Mouse (Mus musculus): Measurements from ENCODE around the gene Izumo2. TPM values are rescaled to one million over a fixed set of nuclear protein-coding genes. Genes with fewer than 3 reads are reported as not detected.
"Not testable (repeated sequence)": the region's sequence is repeated elsewhere in the genome, so short reads cannot be mapped to it uniquely, and the experiment has no call there.

The Izumo2 gene
- polyA plus RNA-seq, 1 experiment from 2014 or later: not detected

DNA sequence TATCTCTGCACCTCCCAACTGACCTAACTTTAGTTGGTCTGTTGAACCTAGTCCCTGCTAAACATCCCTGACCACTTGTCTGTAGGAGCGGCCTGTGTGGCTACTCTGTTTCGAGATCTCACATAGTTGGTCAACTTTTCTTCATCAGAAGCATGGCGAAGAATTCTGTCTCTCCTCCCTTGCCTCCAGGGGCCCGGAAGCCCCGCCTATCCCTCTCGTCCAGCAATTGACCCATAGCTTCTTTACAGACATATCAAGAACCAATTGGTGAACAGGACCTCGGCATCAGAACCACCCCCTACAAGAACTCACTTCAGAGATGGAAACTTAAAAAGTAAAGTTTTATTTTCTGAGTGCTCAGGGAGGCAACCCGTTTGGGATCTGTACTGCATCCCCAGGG lies 5.6 kb upstream of the Izumo2 start:
- ATAC-seq: no peak
- Histone ChIP-seq H3K9ac (replicated peaks) (no peak overlapping the region), H3K4me2 (replicated peaks) (no peak overlapping the region), H3K27ac (no peak overlapping the region), H3K4me3 (replicated peaks) (no peak overlapping the region), H3K4me1 (replicated peaks) (no peaks in the 10 kb centered on the region), H3K36me3 (no peaks in the 10 kb centered on the region), H3K9me3 (peaks cover 5% of the 10 kb centered on the region; the same call in 1 of the 2 replicates), H3K27me3 (no peaks in the 10 kb centered on the region)
- 81% methylated on average over 8 of the region's 8 CpGs for WGBS

- 58% methylated on average over 3 of the region's 3 CpGs for WGBS
- H3K4me1 ChIP-seq (replicated peaks): no peaks in the 10 kb centered on the region
Observed at GRCm38 (mm10) chr7:44704363-44704762, 4.2 kb upstream of the Izumo2 start.

DNA sequence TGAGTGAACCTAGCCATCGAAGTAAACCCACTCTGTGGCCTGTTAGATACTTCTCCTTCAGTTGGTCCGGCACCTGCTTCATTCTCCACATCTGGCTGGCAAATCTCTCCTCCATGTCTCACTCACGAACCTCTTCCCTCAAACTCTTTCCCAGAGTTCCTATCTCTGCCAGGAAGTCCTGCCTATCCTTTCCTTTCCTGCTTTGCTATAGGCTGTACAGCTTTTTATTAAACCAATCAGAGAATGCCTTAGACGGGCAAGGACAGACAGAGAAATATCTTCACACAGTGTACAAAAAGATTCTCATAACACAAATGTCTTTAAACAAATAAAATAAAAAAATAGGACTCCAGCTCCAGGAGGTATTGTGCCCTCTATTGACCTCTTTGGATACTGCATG lies 3.5 kb upstream of the Izumo2 start:
- Histone ChIP-seq H3K9ac (replicated peaks) (no peak overlapping the region), H3K9me3 (peaks cover 8% of the 10 kb centered on the region; the same call in 1 of the 2 replicates), H3K4me3 (replicated peaks) (no peak overlapping the region), H3K27me3 (no peaks in the 10 kb centered on the region), H3K4me2 (replicated peaks) (no peak overlapping the region), H3K36me3 (no peaks in the 10 kb centered on the region), H3K27ac (no peak overlapping the region), H3K4me1 (replicated peaks) (no peaks in the 10 kb centered on the region)
- 96% methylated on average over 4 of the region's 4 CpGs for WGBS
- no peak for ATAC-seq

More at GRCm38 (mm10) chr7:44704363-44704762, 4.2 kb upstream of the Izumo2 start:
- ATAC-seq: no peak
- Histone ChIP-seq H3K9ac (replicated peaks) (no peak overlapping the region), H3K36me3 (no peaks in the 10 kb centered on the region), H3K4me2 (replicated peaks) (no peak overlapping the region), H3K4me3 (replicated peaks) (no peak overlapping the region), H3K27ac (no peak overlapping the region), H3K27me3 (no peaks in the 10 kb centered on the region), H3K9me3 (peaks cover 5% of the 10 kb centered on the region; the same call in 1 of the 2 replicates)

DNA sequence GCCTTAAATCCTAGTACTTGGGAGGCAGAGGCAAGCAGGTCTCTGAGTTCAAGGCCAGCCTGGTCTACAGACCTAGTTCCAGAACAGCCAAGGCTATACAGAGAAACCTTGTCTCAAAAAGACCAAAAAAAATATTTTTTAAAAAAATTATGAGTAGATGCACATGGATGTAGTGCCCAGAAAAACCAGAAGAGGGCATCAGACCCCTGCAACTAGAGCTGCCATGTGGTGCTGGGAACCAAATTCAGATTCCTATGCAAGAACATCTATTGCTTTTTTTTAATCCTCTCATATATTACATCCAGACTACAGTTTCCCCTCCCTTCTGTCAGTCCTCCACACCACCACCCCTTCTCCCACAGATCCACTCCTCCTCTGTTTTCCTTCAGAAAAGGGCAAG lies 2.2 kb upstream of the Izumo2 start:
- H3K36me3 ChIP-seq: no peaks in the 10 kb centered on the region
- no peak overlapping the region for H3K9ac ChIP-seq (replicated peaks)
- no peaks in the 10 kb centered on the region for H3K27me3 ChIP-seq
- H3K9me3 ChIP-seq: peaks cover 8% of the 10 kb centered on the region; the same call in 1 of the 2 replicates
- H3K4me3 ChIP-seq (replicated peaks): no peak overlapping the region
- no peaks in the 10 kb centered on the region for H3K4me1 ChIP-seq (replicated peaks)
- H3K27ac ChIP-seq: no peak overlapping the region
- no peak for ATAC-seq
- no peak overlapping the region for H3K4me2 ChIP-seq (replicated peaks)

DNA sequence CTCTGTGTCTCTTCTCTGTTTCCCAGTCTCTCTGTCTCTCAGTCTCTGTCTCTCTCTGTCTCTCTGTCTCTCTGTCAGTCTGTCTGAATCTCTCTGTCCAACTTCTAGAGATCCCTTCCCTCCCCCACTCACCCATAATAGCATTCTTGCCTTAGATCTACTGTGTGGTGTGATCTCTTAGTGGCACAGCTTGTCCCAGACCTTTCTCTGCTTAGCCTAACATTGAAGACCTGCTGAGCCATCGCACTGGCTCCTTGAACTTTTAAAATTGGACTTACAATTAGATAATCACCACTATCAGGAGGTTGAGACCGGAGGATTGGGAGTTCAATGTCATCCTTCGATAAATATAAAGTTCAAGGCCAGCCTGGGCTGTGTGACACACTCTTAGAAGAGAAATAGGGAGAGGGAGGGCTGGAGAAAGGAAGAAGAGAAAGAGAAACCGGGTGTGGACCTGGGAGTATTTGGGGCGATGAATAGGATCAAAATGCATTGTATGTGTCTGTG lies 1.3 kb upstream of the Izumo2 start:
- WGBS: 86% methylated on average over 5 of the region's 5 CpGs
- H3K4me3 ChIP-seq (replicated peaks): no peak overlapping the region
- no peak for ATAC-seq
- H3K27ac ChIP-seq: no peak overlapping the region
- no peak overlapping the region for H3K4me2 ChIP-seq (replicated peaks)
- no peak overlapping the region for H3K9ac ChIP-seq (replicated peaks)
- peaks cover 8% of the 10 kb centered on the region; the same call in 1 of the 2 replicates for H3K9me3 ChIP-seq
- no peaks in the 10 kb centered on the region for H3K36me3 ChIP-seq
- no peaks in the 10 kb centered on the region for H3K4me1 ChIP-seq (replicated peaks)
- H3K27me3 ChIP-seq: no peaks in the 10 kb centered on the region

DNA sequence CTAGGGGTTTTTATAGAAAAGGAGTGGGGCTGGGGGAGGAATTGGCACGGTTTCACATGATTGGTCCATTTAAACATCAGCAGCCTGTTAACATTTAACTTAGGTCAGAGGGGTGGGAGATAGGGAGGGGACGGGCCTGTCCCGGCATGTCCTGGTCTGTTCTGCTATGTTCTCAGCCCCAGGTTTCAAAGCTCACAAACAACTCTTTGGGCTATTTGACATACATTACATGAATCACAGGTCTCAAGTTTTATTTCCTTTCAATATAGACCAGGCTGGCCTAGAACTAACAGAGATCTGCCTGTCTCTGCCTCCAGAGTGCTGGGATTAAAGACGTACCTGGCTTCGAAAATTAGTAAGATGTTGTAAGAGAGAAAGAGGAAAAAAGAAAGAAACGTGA lies 449 bp upstream of the Izumo2 start:
- 89% methylated on average over 6 of the region's 6 CpGs for WGBS
- not testable (repeated sequence) for H3K27ac ChIP-seq, ATAC-seq

DNA sequence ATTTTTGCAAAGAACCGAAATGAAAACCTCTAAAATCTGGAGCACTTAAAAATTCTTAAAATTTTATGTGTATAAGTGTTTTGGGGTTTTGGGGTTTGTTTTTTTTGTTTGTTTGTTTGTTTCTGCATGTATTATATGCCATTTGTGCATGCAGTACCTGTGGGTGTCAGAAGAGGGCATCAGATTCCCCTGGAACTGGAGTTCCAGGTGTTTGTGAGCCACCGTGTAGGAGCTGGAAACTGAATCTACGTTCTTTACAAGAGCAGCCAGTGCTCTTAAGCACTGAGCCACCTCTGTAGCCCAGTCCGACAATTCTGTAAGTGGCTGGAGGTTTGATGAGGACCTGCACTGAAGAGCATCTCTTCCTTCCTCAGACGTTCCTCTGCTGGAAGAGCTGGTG lies 1.3 kb downstream of the Izumo2 start:
- ATAC-seq: no peak
- Histone ChIP-seq H3K4me2 (replicated peaks) (no peak overlapping the region), H3K9ac (replicated peaks) (no peak overlapping the region), H3K9me3 (peaks cover 8% of the 10 kb centered on the region; the same call in 1 of the 2 replicates), H3K4me1 (replicated peaks) (no peaks in the 10 kb centered on the region), H3K27me3 (no peaks in the 10 kb centered on the region), H3K4me3 (replicated peaks) (no peak overlapping the region), H3K27ac (no peak overlapping the region), H3K36me3 (no peaks in the 10 kb centered on the region)
- 87% methylated on average over 5 of the region's 5 CpGs for WGBS

More for the DNA sequence above, 449 bp upstream of the Izumo2 start:
- not testable (repeated sequence) for H3K9ac ChIP-seq (replicated peaks); H3K4me3 ChIP-seq (replicated peaks); H3K27me3 ChIP-seq; H3K36me3 ChIP-seq; H3K4me2 ChIP-seq (replicated peaks); H3K9me3 ChIP-seq; H3K4me1 ChIP-seq (replicated peaks)

- Histone ChIP-seq H3K9me3 (no peaks in the 10 kb centered on the region), H3K4me3 (replicated peaks) (no peak overlapping the region), H3K27me3 (no peaks in the 10 kb centered on the region), H3K4me1 (replicated peaks) (no peaks in the 10 kb centered on the region), H3K27ac (no peak overlapping the region), H3K36me3 (no peaks in the 10 kb centered on the region), H3K9ac (replicated peaks) (no peak overlapping the region), H3K4me2 (replicated peaks) (no peak overlapping the region)
- ATAC-seq: no peak
- WGBS: 83% methylated on average over 5 of the region's 5 CpGs
Observed at GRCm38 (mm10) chr7:44722058-44722457, 13.5 kb downstream of the Izumo2 start.

GRCm38 (mm10) chr7:44724316-44724715 lies 15.8 kb downstream of the Izumo2 start:
- Histone ChIP-seq H3K4me2 (replicated peaks) (no peak overlapping the region), H3K9me3 (no peaks in the 10 kb centered on the region), H3K9ac (replicated peaks) (no peak overlapping the region), H3K4me3 (replicated peaks) (no peak overlapping the region), H3K27ac (no peak overlapping the region), H3K27me3 (no peaks in the 10 kb centered on the region), H3K36me3 (no peaks in the 10 kb centered on the region), H3K4me1 (replicated peaks) (no peaks in the 10 kb centered on the region)
- ATAC-seq: no peak
- 25% methylated on average over 7 of the region's 7 CpGs for WGBS

- no peaks in the 10 kb centered on the region for H3K4me1 ChIP-seq (replicated peaks)
- H3K27me3 ChIP-seq: no peaks in the 10 kb centered on the region
- H3K4me2 ChIP-seq (replicated peaks): no peak overlapping the region
- no peaks in the 10 kb centered on the region for H3K9me3 ChIP-seq
- H3K27ac ChIP-seq: no peak overlapping the region
- no peak for ATAC-seq
- 82% methylated on average over 6 of the region's 6 CpGs for WGBS
- no peaks in the 10 kb centered on the region for H3K36me3 ChIP-seq
- no peak overlapping the region for H3K9ac ChIP-seq (replicated peaks)
- H3K4me3 ChIP-seq (replicated peaks): no peak overlapping the region
Observed at GRCm38 (mm10) chr7:44726343-44726742, 17.8 kb downstream of the Izumo2 start.

GRCm38 (mm10) chr7:44727151-44727550 lies 18.6 kb downstream of the Izumo2 start:
- ATAC-seq: no peak
- WGBS: 59% methylated on average over 5 of the region's 5 CpGs
- H3K9ac ChIP-seq (replicated peaks): no peak overlapping the region
- no peaks in the 10 kb centered on the region for H3K27me3 ChIP-seq
- H3K9me3 ChIP-seq: no peaks in the 10 kb centered on the region
- no peak overlapping the region for H3K4me3 ChIP-seq (replicated peaks)
- H3K36me3 ChIP-seq: 0 out of 2 replicates have a peak, but pooled peaks cover 2% of the 10 kb centered on the region
- no peak overlapping the region for H3K27ac ChIP-seq
- H3K4me1 ChIP-seq (replicated peaks): no peaks in the 10 kb centered on the region
- H3K4me2 ChIP-seq (replicated peaks): no peak overlapping the region

GRCm38 (mm10) chr7:44728082-44728975 lies 19.8 kb downstream of the Izumo2 start:
- no peak for ATAC-seq
- H3K4me1 ChIP-seq (replicated peaks): no peaks in the 10 kb centered on the region
- H3K9ac ChIP-seq (replicated peaks): no peak overlapping the region
- no peaks in the 10 kb centered on the region for H3K9me3 ChIP-seq
- WGBS: 90% methylated on average over 11 of the region's 11 CpGs
- no peaks in the 10 kb centered on the region for H3K27me3 ChIP-seq
- no peak overlapping the region for H3K4me2 ChIP-seq (replicated peaks)
- H3K4me3 ChIP-seq (replicated peaks): no peak overlapping the region
- peaks cover 14% of the 10 kb centered on the region for H3K36me3 ChIP-seq
- no peak overlapping the region for H3K27ac ChIP-seq

Data from midbrain, embryonic 13.5 days (tissue).